Mouse (Mus musculus) myocyte (in vitro differentiated cells): ENCODE results near the gene Olfr617. TPM values are rescaled to one million over a fixed set of nuclear protein-coding genes. Genes with fewer than 3 reads are reported as not detected.
"Not testable (repeated sequence)": the region's sequence is repeated elsewhere in the genome, so short reads cannot be mapped to it uniquely, and the experiment has no call there.

Experiments used
- H3K27me3 ChIP-seq: one replicate; pipeline ENCODE4 v1.6.1; 2011; ENCODE audit not compliant: control insufficient read depth, insufficient read depth, insufficient read length
- H3K36me3 ChIP-seq: one replicate; pipeline ENCODE4 v1.6.1; 2011; ENCODE audit not compliant: control insufficient read depth, insufficient read depth
- H3K4me2 ChIP-seq: one replicate; pipeline ENCODE4 v1.6.1; 2011; ENCODE audit warnings: low read depth, control low read depth
- H3K4me3 ChIP-seq: one replicate; pipeline ENCODE4 v1.5.1; 2011; ENCODE audit warnings: mild to moderate bottlenecking, control low read depth, moderate library complexity
- H3K79me2 ChIP-seq: one replicate; pipeline ENCODE4 v1.6.1; 2011; ENCODE audit not compliant: control insufficient read depth, insufficient read depth
- H3ac ChIP-seq: one replicate; pipeline ENCODE4 v1.6.1; 2011; ENCODE audit not compliant: control insufficient read depth, insufficient read length
- CEBPB ChIP-seq: IDR thresholded peaks from 2 replicates; pipeline ENCODE4 v1.6.1; 2011; ENCODE audit warnings: mild to moderate bottlenecking, moderate library complexity; ENCODE audit not compliant: poor library complexity, insufficient read depth, severe bottlenecking
- E2F4 ChIP-seq: IDR thresholded peaks from one replicate; pipeline ENCODE4 v1.6.1; 2011; ENCODE audit warnings: mild to moderate bottlenecking, control low read depth, moderate library complexity; ENCODE audit not compliant: insufficient read depth
- MAX ChIP-seq: IDR thresholded peaks from one replicate; pipeline ENCODE4 v1.6.1; 2011; ENCODE audit warnings: low read depth, mild to moderate bottlenecking, control low read depth
- MYOD1 ChIP-seq, 3 experiments: IDR thresholded peaks; one replicate each; pipeline ENCODE4 v1.6.1; 2011; ENCODE audit warnings: control low read depth in 2 of 3, low read depth in 2 of 3, mild to moderate bottlenecking in 2 of 3, moderate library complexity in 1 of 3; ENCODE audit not compliant: insufficient read length in 2 of 3, control insufficient read depth in 1 of 3
- MYOG ChIP-seq, 3 experiments: IDR thresholded peaks; one replicate each; pipeline ENCODE4 v1.6.1; 2011; ENCODE audit warnings: control low read depth in 2 of 3, low read depth in 2 of 3, mild to moderate bottlenecking in 2 of 3; ENCODE audit not compliant: insufficient read length in 2 of 3, control insufficient read depth in 1 of 3, insufficient read depth in 1 of 3
- POLR2A ChIP-seq: IDR thresholded peaks from one replicate; pipeline ENCODE4 v1.6.1; 2011; ENCODE audit warnings: low read depth, mild to moderate bottlenecking, control low read depth, moderate library complexity; ENCODE audit not compliant: insufficient read length
- POLR2AphosphoS2 ChIP-seq: IDR thresholded peaks from one replicate; pipeline ENCODE4 v1.6.1; 2011; ENCODE audit warnings: low read depth, control low read depth; ENCODE audit not compliant: insufficient read length
- REST ChIP-seq: IDR thresholded peaks from one replicate; pipeline ENCODE4 v1.6.1; 2011; ENCODE audit warnings: mild to moderate bottlenecking, control low read depth, moderate library complexity; ENCODE audit not compliant: insufficient read depth, insufficient read length
- SRF ChIP-seq: IDR thresholded peaks from one replicate; pipeline ENCODE4 v1.6.1; 2011; ENCODE audit warnings: low read depth; ENCODE audit not compliant: control insufficient read depth, insufficient read length
- TCF12 ChIP-seq: IDR thresholded peaks from one replicate; pipeline ENCODE4 v1.6.1; 2011; ENCODE audit warnings: mild to moderate bottlenecking, control low read depth; ENCODE audit not compliant: poor library complexity, insufficient read depth, severe bottlenecking
- TCF3 ChIP-seq: IDR thresholded peaks from one replicate; pipeline ENCODE4 v1.6.1; 2011; ENCODE audit warnings: low read depth, control low read depth; ENCODE audit not compliant: insufficient read length
- USF1 ChIP-seq: IDR thresholded peaks from one replicate; pipeline ENCODE4 v1.6.1; 2011; ENCODE audit warnings: low read depth, mild to moderate bottlenecking, control low read depth, moderate library complexity
- polyA plus RNA-seq: library from polyadenylated mRNA; unstranded; fragments of >200 nt; fragmentation: generic; extraction: Trizol; gene quantifications from one replicate; pipeline ENCODE4 v1.2.1, GENCODE M21; 2012; ENCODE audit warnings: missing spikeins

The Olfr617 gene
- not detected for polyA plus RNA-seq

GRCm38 (mm10) chr7:103572761-103573160, at the start of gene Olfr617:
Gene Olfr617, plus strand, starts transcription at chr7:103573061.
- TF ChIP-seq POLR2A (no peak), MAX (no peak), MYOD1 (IDR thresholded peaks at IDR 0.05; ENCODE audit: control insufficient read depth in 1 of 3, insufficient read length in 2 of 3, low read depth in 2 of 3) (no peak), REST (no peak), USF1 (no peak), CEBPB (no peak), TCF3 (no peak)
- Histone ChIP-seq H3ac (no peak within 1 kb of the TSS), H3K4me2 (no peak within 1 kb of the TSS), H3K4me3 (no peak within 1 kb of the TSS), H3K36me3 (no peaks in the 10 kb centered on the region), H3K79me2 (no peaks in the 10 kb centered on the region), H3K27me3 (no peaks in the 10 kb centered on the region)

- not testable (repeated sequence) for H3K79me2 ChIP-seq, H3K27me3 ChIP-seq, H3K36me3 ChIP-seq, H3K4me3 ChIP-seq, H3K4me2 ChIP-seq, H3ac ChIP-seq
Measured at GRCm38 (mm10) chr7:103542617-103543016, 30.2 kb upstream of the Olfr617 start, which contains the start of gene Olfr612. Gene Olfr612, minus strand, starts transcription at chr7:103542717.

DNA sequence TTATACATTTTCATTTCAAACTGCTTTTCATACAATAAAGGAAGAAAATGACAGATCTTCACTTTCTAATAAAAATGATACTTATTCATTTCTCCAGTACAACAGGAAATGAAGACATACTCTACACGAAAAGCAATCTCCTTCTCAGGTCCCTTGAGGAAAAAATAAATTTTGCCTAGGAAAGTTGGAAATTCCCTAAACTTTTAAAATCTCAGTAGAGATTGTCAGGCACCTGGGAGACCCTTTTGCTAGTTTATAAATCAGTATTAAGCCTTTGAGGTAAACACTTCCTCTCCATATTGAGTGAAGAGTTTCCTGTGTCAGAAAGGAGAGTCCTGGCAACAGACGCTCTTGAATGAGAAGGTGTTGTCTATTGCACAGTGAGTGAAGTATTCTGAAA, 25.1 kb upstream of the Olfr617 start, which contains the start of gene Olfr613:
Olfr613 (plus strand) TSS at position 301 of the 400 bp plus-strand sequence.
- TF ChIP-seq MYOG (IDR thresholded peaks at IDR 0.05; ENCODE audit: control insufficient read depth in 1 of 3, insufficient read depth in 1 of 3, insufficient read length in 2 of 3, low read depth in 2 of 3): no peak
- TF ChIP-seq CEBPB: no peak
- no peak for TF ChIP-seq POLR2A
- TF ChIP-seq USF1: no peak
- TF ChIP-seq SRF: no peak
- TF ChIP-seq MYOD1 (IDR thresholded peaks at IDR 0.05; ENCODE audit: control insufficient read depth in 1 of 3, insufficient read length in 2 of 3, low read depth in 2 of 3): no peak
- Histone ChIP-seq H3K27me3 (no peaks in the 10 kb centered on the region), H3K36me3 (no peaks in the 10 kb centered on the region), H3K79me2 (no peaks in the 10 kb centered on the region), H3K4me2 (no peak within 1 kb of the TSS), H3K4me3 (no peak within 1 kb of the TSS), H3ac (no peak within 1 kb of the TSS)

GRCm38 (mm10) chr7:103555779-103556178, 17.1 kb upstream of the Olfr617 start, which contains the start of gene Olfr615:
Gene Olfr615, plus strand, starts transcription at chr7:103556079.
- TF ChIP-seq TCF3 (no peak), TCF12 (no peak), CEBPB (no peak), POLR2AphosphoS2 (no peak), MYOG (IDR thresholded peaks at IDR 0.05; ENCODE audit: control insufficient read depth in 1 of 3, insufficient read depth in 1 of 3, insufficient read length in 2 of 3, low read depth in 2 of 3) (no peak), SRF (no peak), POLR2A (no peak), MAX (no peak), REST (no peak), E2F4 (no peak), MYOD1 (IDR thresholded peaks at IDR 0.05; ENCODE audit: control insufficient read depth in 1 of 3, insufficient read length in 2 of 3, low read depth in 2 of 3) (no peak), USF1 (no peak)
- Histone ChIP-seq H3K27me3 (no peaks in the 10 kb centered on the region), H3K79me2 (no peaks in the 10 kb centered on the region), H3K4me2 (no peak within 1 kb of the TSS), H3K36me3 (no peaks in the 10 kb centered on the region), H3K4me3 (no peak within 1 kb of the TSS), H3ac (no peak within 1 kb of the TSS)

DNA sequence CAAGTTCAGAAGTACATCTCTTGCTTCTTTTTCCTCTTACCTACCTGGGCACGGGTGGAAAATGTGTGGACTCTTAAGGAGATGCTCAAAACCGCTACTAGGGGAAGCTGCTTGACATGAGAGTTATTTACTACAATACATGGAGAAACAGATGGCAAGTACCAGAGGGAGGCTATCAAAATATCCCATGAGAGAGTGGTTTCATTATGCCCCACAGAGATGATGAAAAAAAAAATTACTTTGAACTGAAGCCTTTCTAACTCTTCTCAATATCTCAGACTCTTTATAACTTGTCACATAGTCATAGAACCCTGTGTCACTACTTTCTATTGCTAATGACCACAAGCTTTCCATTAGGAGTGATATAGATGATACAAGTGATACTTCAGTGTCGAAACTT, 3.8 kb upstream of the Olfr617 start, which contains the start of gene Olfr616:
Olfr616 (minus strand) TSS at position 101 of the 400 bp plus-strand sequence.
- Histone ChIP-seq H3K4me3 (no peak within 1 kb of the TSS), H3K36me3 (no peaks in the 10 kb centered on the region), H3K27me3 (no peaks in the 10 kb centered on the region), H3K79me2 (no peaks in the 10 kb centered on the region), H3ac (no peak within 1 kb of the TSS), H3K4me2 (no peak within 1 kb of the TSS)
- no peak for TF ChIP-seq MYOD1 (IDR thresholded peaks at IDR 0.05; ENCODE audit: control insufficient read depth in 1 of 3, insufficient read length in 2 of 3, low read depth in 2 of 3)
- no peak for TF ChIP-seq E2F4
- TF ChIP-seq POLR2AphosphoS2: no peak
- TF ChIP-seq SRF: no peak
- no peak for TF ChIP-seq TCF12
- no peak for TF ChIP-seq REST
- no peak for TF ChIP-seq TCF3
- TF ChIP-seq MAX: no peak
- TF ChIP-seq USF1: no peak
- no peak for TF ChIP-seq CEBPB
- no peak for TF ChIP-seq MYOG (IDR thresholded peaks at IDR 0.05; ENCODE audit: control insufficient read depth in 1 of 3, insufficient read depth in 1 of 3, insufficient read length in 2 of 3, low read depth in 2 of 3)
- no peak for TF ChIP-seq POLR2A
